Mouse (Mus musculus) gastrocnemius, adult 18-20 months (tissue): ENCODE results near the gene Nfrkb. TPM values are rescaled to one million over a fixed set of nuclear protein-coding genes. Genes with fewer than 3 reads are reported as not detected.

Experiments
- DNase-seq: peaks from one replicate; pipeline ENCODE4 v3.0.0; 2021; ENCODE audit warnings: low spot score
- total RNA-seq, 2 experiments: library from RNA; stranded (reverse); gene quantifications; 2 replicates each; pipeline ENCODE4 v1.2.3; 2021

The Nfrkb gene
- total RNA-seq, 2 experiments from 2014 or later = 8.6 to 8.7 TPM

- DNase-seq = no peak
Measured at GRCm38 (mm10) chr9:31422143-31422542, 36.2 kb downstream of the Nfrkb start.

GRCm38 (mm10) chr9:31428971-31429370 lies 43.0 kb downstream of the Nfrkb start:
- DNase-seq = no peak

- DNase-seq = no peak
Measured at GRCm38 (mm10) chr9:31430011-31430410, 44.0 kb downstream of the Nfrkb start.

DNA sequence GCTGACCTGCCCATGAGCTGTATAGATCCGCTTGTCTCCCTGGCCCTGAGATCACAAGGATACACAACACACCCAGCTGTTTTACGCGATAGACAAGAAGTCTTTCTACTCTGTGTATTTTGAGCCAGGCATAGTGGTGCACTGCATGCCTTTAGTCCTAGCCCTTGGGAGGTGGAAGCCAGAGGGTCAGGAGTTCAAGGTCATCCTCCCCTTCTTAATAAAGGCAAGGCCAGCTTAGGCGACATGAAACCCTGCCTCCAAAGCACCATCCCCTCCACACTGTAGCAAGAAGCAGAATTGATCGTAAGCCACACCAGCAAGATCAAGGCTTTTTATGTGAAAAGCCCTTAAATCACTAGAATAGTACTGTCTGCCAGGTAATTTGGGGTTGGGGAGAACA lies 45.8 kb downstream of the Nfrkb start:
- no peak for DNase-seq

- no peak for DNase-seq
Measured at GRCm38 (mm10) chr9:31432336-31432975, 46.5 kb downstream of the Nfrkb start.

GRCm38 (mm10) chr9:31433431-31433830 lies 47.4 kb downstream of the Nfrkb start:
- no peak for DNase-seq

GRCm38 (mm10) chr9:31435415-31435814 lies 49.4 kb downstream of the Nfrkb start:
- no peak for DNase-seq

DNA sequence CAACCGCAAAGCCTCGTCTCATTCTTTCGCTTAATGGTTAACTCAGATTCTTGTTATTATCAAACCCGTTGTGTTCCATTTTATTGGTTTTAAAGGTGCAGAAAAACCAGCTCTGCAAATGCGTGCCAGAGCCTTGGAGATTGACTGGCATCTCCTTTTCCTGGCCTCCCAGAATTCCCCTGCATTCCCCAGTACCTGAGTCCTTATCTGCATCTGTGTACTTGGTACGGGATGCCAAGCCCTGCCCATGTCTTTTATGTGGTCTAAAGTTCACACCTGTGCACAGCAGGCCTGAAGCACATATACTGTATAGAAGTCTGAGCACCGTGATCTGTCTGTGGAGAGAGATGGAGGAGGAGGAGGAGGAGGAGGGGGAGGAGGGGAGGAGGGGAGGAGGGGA lies 51.9 kb downstream of the Nfrkb start:
- DNase-seq = no peak

DNA sequence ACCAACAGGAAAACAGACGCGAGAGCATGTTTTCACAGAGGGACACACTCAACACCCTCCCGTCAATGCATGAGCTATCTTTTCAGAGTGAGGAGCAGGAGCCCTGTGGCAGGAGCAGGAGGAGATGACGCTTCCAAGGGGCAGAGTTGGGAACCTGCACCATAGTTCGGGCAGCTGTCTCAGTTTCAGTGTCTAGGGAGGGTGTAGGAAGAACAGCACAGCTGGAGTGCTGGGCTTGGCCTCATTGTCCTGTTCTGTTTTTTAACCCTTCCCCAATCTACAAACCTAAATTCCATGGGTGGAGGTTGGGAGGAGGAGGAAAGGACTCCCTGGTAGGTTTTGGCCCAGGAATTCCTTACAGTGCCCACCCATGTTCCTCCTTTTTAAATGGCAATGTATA lies 52.8 kb downstream of the Nfrkb start:
- DNase-seq = no peak

DNA sequence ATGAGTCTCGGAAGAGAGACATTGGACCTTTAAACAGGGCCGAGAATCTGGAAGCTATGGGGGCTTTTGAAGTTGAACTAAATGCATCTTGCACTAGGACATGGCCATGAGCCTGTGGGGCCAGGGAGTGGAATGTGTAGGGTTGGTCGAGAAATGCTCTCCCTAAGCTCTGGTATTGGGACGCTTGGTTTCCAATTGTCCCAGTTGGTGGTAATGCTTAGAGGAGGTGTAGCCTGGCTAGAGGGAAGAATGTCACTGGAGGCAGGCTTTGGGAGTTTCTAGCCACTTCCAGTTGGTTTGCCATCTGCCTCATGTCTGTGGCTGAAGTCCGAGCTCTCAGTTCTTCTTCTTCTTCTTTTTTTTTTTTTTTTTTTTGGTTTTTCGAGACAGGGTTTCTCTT lies 53.3 kb downstream of the Nfrkb start:
- DNase-seq = no peak

- DNase-seq = no peak
Measured at GRCm38 (mm10) chr9:31440366-31440765, 54.4 kb downstream of the Nfrkb start.

GRCm38 (mm10) chr9:31441487-31441886 lies 55.5 kb downstream of the Nfrkb start:
- DNase-seq = no peak

GRCm38 (mm10) chr9:31444236-31444635 lies 58.2 kb downstream of the Nfrkb start:
- DNase-seq = no peak

DNA sequence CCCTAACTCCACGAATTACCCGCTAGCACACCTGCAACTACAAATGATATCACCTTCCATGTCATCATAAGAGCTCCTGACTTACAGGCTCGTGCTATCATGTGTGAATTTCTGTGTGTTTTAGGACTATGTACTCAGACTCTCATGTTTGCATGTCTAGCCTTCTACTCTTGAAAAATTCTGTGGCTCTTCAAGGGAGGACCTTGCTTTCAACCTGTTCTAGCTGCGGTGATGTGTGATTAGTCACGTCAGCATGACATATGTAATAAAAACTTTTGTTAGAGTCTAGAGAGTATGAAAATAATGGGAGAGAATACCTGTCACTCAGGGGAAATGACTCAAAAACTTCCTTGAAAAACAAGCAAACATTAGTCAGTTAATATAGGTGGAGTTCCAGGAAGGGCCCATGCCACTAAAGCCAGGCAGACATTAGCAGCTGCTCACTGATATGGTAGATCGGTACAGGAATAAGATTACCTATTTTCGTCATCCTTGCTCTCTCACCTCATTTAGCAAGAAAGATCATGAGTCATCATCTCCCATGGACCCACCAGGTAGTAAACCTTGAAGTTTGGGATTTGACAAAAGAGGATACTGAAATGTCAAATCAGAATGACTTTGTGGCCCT lies 63.3 kb downstream of the Nfrkb start:
- DNase-seq = no peak

DNA sequence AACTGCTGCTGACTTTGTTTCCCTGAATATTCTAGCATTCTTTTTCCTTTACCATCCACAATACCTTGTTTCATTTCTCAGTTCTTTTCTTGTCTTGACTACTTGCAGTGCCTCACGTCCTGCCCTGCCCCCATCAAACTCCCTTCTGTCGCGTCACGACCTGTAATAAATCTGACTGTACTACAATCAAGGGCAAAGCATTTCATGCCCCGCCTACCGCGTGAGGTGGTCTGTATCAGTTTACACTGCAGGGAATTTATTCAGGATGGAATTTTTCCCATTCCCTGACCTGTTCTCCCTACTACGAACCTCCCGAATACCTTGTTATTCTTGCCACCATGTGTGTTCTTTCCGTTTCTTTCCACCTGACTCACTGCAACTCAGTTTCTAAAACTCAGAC lies 66.2 kb downstream of the Nfrkb start:
- no peak for DNase-seq

DNA sequence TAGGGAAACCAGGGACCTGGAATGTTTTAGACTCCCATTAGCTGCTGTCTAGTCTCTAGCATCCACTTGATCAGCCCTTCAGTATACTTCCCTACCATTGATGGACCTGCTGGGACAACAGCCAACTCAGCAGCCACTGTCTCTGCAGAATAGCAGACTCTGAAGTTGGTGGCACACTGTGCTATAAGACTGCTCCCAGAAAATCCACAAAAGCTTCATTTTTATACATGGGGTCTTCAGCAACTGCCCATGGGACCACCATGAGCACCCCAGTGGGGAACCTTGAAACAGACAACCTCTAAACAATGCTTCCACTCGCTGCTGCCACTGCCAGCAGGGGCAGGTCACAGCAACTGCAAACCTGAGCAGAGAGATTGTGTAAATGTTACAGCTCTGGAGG lies 68.4 kb downstream of the Nfrkb start:
- DNase-seq = no peak

GRCm38 (mm10) chr9:31463190-31463589 lies 77.2 kb downstream of the Nfrkb start:
- no peak for DNase-seq

- DNase-seq = no peak
Measured at GRCm38 (mm10) chr9:31463692-31464474, 77.9 kb downstream of the Nfrkb start, which contains the start of gene Tmem45b. Gene Tmem45b, minus strand, starts transcription at chr9:31464462.
